ENCODE assay signal across 13 mouse cellular contexts in genomic region chr2:169404908-169405690, GRCm38 (mm10).
DNase-seq lines count a peak whose midpoint lies in the region; ATAC-seq and TF ChIP-seq lines count a peak whose summit lies in the region.
"Had no signal": no experiment of that assay in that cellular context is flagged by ENCODE, and none has a peak within 500 bp of the region (broad histone marks: within the 10 kb centered on the region; RNA-seq: fewer than 3 reads in every experiment).

No protein-coding gene starts in this region.

- 0 out of 2 replicates have a peak, but pooled peaks cover 3% of the 10 kb centered on the region for H3K9me3 ChIP-seq in embryonic facial prominence, embryonic 12.5 days
- H3K9me3 ChIP-seq in hindbrain, postnatal 0 days (ENCODE audit: low read length), result no peaks in the 10 kb centered on the region
- H3K9me3 ChIP-seq in neural tube, embryonic 11.5 days (ENCODE audit: control insufficient read depth, low read length), result no peaks in the 10 kb centered on the region
- no peaks in the 10 kb centered on the region; the same call in 1 of the 2 replicates for H3K9me3 ChIP-seq in heart, embryonic 11.5 days (replicated peaks; ENCODE audit: control insufficient read depth, low read length)
- H3K9me3 ChIP-seq: stomach, embryonic 15.5 days had no signal

- no peak overlapping the region for H3K4me3 ChIP-seq in embryonic facial prominence, embryonic 12.5 days
- no peak overlapping the region for H3K4me3 ChIP-seq in hindbrain, postnatal 0 days (ENCODE audit: low read length)
- H3K4me3 ChIP-seq in neural tube, embryonic 11.5 days (ENCODE audit: low read depth, low read length), result no peak overlapping the region
- H3K4me3 ChIP-seq in lung, adult 2 months (replicated peaks; ENCODE audit: extremely low read depth, low read depth, low read length), result no peak overlapping the region
- no peak overlapping the region for H3K4me3 ChIP-seq in heart, embryonic 11.5 days (ENCODE audit: low read depth, low read length)
- H3K4me3 ChIP-seq: stomach, embryonic 15.5 days had no signal

- no peaks in the 10 kb centered on the region for H3K27me3 ChIP-seq in embryonic facial prominence, embryonic 12.5 days
- no peaks in the 10 kb centered on the region for H3K27me3 ChIP-seq in hindbrain, postnatal 0 days (ENCODE audit: insufficient read depth, low read length)
- H3K27me3 ChIP-seq in neural tube, embryonic 11.5 days (ENCODE audit: control insufficient read depth, insufficient read depth, low read length), result no peaks in the 10 kb centered on the region
- H3K27me3 ChIP-seq in heart, embryonic 11.5 days (ENCODE audit: control insufficient read depth, insufficient read depth, low read length), result no peaks in the 10 kb centered on the region
- H3K27me3 ChIP-seq: stomach, embryonic 15.5 days had no signal

- TF ChIP-seq POLR2A in lung, adult 2 months (IDR thresholded peaks at IDR 0.05; ENCODE audit: borderline replicate concordance, extremely low read depth, low read depth, low read length), result no peak

- TF ChIP-seq CTCF in hindbrain, postnatal 0 days (IDR thresholded peaks at IDR 0.05; ENCODE audit: low read depth), result no peak
- no peak for TF ChIP-seq CTCF in lung, adult 2 months (IDR thresholded peaks at IDR 0.05; ENCODE audit: insufficient read depth, low read length)

- WGBS in embryonic facial prominence, embryonic 12.5 days, result 23% methylated on average over 6 of the region's 6 CpGs
- WGBS in hindbrain, postnatal 0 days, result 10% methylated on average over 6 of the region's 6 CpGs
- WGBS in neural tube, embryonic 11.5 days, result 29% methylated on average over 6 of the region's 6 CpGs
- 41% methylated on average over 6 of the region's 6 CpGs for WGBS in lung, adult 2 months
- 32% methylated on average over 6 of the region's 6 CpGs for WGBS in heart, embryonic 11.5 days (ENCODE audit: insufficient replicate concordance)

- ATAC-seq in embryonic facial prominence, embryonic 12.5 days (ENCODE audit: insufficient number of reproducible peaks, insufficient read depth, low FRiP score, low TSS enrichment), result peak; percentile 74; the same call in 1 of the 2 replicates
- peak; percentile 92 for ATAC-seq in hindbrain, postnatal 0 days
- peak; percentile 87 for ATAC-seq in neural tube, embryonic 11.5 days (ENCODE audit: insufficient read depth, low FRiP score, low TSS enrichment)
- no peak for ATAC-seq in heart, embryonic 11.5 days (replicated peaks; ENCODE audit: insufficient number of reproducible peaks, low FRiP score, low TSS enrichment)
- ATAC-seq: inflammation-experienced regulatory T-cells, adult 6 months had no signal

- DNase-seq in layer of hippocampus, postnatal 14 days (ENCODE audit: low spot score in 2 of 2), result peak; percentile 6 to 10
- no peak for DNase-seq in layer of hippocampus, postnatal 10 days (ENCODE audit: low spot score in 2 of 2)
- peak; percentile 88 for DNase-seq in hindbrain, postnatal 0 days (ENCODE audit: low spot score)
- peak; percentile 55 for DNase-seq in neural tube, embryonic 11.5 days (ENCODE audit: low spot score)
- no peak for DNase-seq in kidney, postnatal 25 days
- no peak for DNase-seq in lung, adult 2 months
- DNase-seq: cerebellum, adult 2 months; gastrocnemius, postnatal 10 days had no signal

- no peaks in the 10 kb centered on the region for H3K36me3 ChIP-seq in embryonic facial prominence, embryonic 12.5 days
- no peaks in the 10 kb centered on the region for H3K36me3 ChIP-seq in hindbrain, postnatal 0 days (ENCODE audit: insufficient read depth, low read length)
- H3K36me3 ChIP-seq in neural tube, embryonic 11.5 days (ENCODE audit: control insufficient read depth, insufficient read depth, low read length), result no peaks in the 10 kb centered on the region
- H3K36me3 ChIP-seq in heart, embryonic 11.5 days (ENCODE audit: control insufficient read depth, insufficient read depth, low read length), result no peaks in the 10 kb centered on the region
- H3K36me3 ChIP-seq: stomach, embryonic 15.5 days had no signal

- H3K4me1 ChIP-seq in embryonic facial prominence, embryonic 12.5 days, result peaks cover 7% of the 10 kb centered on the region
- peaks cover 13% of the 10 kb centered on the region for H3K4me1 ChIP-seq in hindbrain, postnatal 0 days (ENCODE audit: insufficient read depth, low read length)
- peaks cover 4% of the 10 kb centered on the region; the same call in 1 of the 2 replicates for H3K4me1 ChIP-seq in neural tube, embryonic 11.5 days (ENCODE audit: control insufficient read depth, insufficient read depth, low read length)
- no peaks in the 10 kb centered on the region for H3K4me1 ChIP-seq in lung, adult 2 months (ENCODE audit: control insufficient read depth, insufficient read depth, low read length)
- H3K4me1 ChIP-seq in heart, embryonic 11.5 days (ENCODE audit: control insufficient read depth, insufficient read depth, low read length), result no peaks in the 10 kb centered on the region
- H3K4me1 ChIP-seq: stomach, embryonic 15.5 days had no signal

- no peak overlapping the region for H3K9ac ChIP-seq in embryonic facial prominence, embryonic 12.5 days
- H3K9ac ChIP-seq in hindbrain, postnatal 0 days (replicated peaks; ENCODE audit: low read length), result no peak overlapping the region; the same call in 1 of the 2 replicates
- H3K9ac ChIP-seq in neural tube, embryonic 11.5 days (ENCODE audit: low read length), result no peak overlapping the region
- H3K9ac ChIP-seq in heart, embryonic 11.5 days (ENCODE audit: low read depth, low read length), result no peak overlapping the region
- H3K9ac ChIP-seq: stomach, embryonic 15.5 days had no signal

- no peak overlapping the region for H3K27ac ChIP-seq in embryonic facial prominence, embryonic 12.5 days
- peak overlapping the region; percentile 80 for H3K27ac ChIP-seq in hindbrain, postnatal 0 days
- H3K27ac ChIP-seq in neural tube, embryonic 11.5 days (ENCODE audit: low read depth, low read length), result 0 out of 2 replicates have a peak overlapping the region, but pooled peaks have one; percentile 29
- no peak overlapping the region for H3K27ac ChIP-seq in heart, embryonic 11.5 days (ENCODE audit: low read depth, low read length)
- H3K27ac ChIP-seq: stomach, embryonic 15.5 days had no signal

- H3K4me2 ChIP-seq in embryonic facial prominence, embryonic 12.5 days (replicated peaks), result no peak overlapping the region
- no peak overlapping the region for H3K4me2 ChIP-seq in hindbrain, postnatal 0 days (ENCODE audit: low read depth, low read length)
- H3K4me2 ChIP-seq in neural tube, embryonic 11.5 days (ENCODE audit: low read depth), result no peak overlapping the region
- H3K4me2 ChIP-seq in heart, embryonic 11.5 days, result no peak overlapping the region
- H3K4me2 ChIP-seq: liver, embryonic 11.5 days; stomach, embryonic 15.5 days had no signal

Comparison
In these comparisons a context has a peak if more than half of its experiments do, and no peak if none do; other contexts are left out.
1. DNase-seq: peak in layer of hippocampus, postnatal 14 days (2 of 2), hindbrain, postnatal 0 days (single experiment) and neural tube, embryonic 11.5 days (single experiment); none in layer of hippocampus, postnatal 10 days (0 of 2), kidney, postnatal 25 days (0 of 2) and lung, adult 2 months (single experiment).
2. H3K27ac ChIP-seq: peak in hindbrain, postnatal 0 days (single experiment) and neural tube, embryonic 11.5 days (single experiment); none in embryonic facial prominence, embryonic 12.5 days (single experiment) and heart, embryonic 11.5 days (single experiment).